Mouse (Mus musculus): ENCODE results near the gene Slc4a1.

DNA sequence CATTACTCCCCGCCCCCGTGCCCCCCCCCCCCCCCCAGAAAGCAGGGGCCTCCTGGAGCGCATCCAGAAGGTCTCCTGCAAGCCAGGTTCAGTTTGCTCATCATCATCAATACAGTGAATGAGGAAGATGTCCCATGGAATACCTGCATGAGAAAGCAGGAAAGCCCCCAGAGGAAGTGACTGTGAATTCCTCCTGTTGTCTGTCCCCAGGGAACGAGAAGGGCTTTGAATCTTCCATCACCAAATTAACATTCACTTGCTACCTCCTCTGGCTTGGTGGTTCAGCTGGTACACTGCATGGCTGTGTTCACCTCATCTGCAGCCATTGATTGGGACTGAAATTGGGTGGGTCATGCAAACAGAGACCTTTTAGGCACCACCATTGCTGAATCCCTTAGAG, 19.1 kb upstream of the Slc4a1 start:
- TF ChIP-seq CTCF (IDR thresholded peaks at IDR 0.05; ENCODE audit: borderline replicate concordance, insufficient read depth, low read length) (no peak), POLR2A (IDR thresholded peaks at IDR 0.05; ENCODE audit: low read depth, low read length) (no peak)

Measured in embryonic fibroblast, embryonic 13.5 days (primary cell).